Mouse (Mus musculus) regulatory T cell (primary cell): ENCODE data around the gene Smad9.
"Not testable (repeated sequence)": the region's sequence is repeated elsewhere in the genome, so short reads cannot be mapped to it uniquely, and the experiment has no call there.

Experiments
- in situ Hi-C: fragments of 300-600 bp; cut with MboI, MseI; formaldehyde crosslinking; loops from one replicate; pipeline ENCODE4 v1.15.1; 2025; ENCODE audit warnings: high pct_unique_total_duplicates

Gene Smad9

DNA sequence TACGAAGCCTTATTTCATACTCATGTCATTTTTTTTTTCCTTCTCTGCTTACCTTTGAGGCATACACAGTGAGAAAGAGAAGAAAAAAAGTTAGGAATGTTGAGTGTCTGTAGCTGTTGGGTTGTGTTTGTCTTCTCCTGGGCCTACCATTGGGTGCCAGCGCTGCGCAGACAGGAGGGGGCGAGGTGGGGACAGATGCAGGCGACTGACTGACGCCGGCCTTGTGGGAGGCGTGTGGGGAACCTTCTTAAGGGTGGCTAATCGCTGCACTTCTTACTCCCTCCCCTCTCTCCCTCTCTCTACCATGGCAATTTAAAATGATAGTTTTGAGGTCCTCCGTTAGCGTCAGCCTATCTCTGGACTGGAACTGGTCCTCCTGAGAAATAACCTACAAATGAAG is 676 bp downstream of the Smad9 start:
- in situ Hi-C loops, result loop anchor here (10.0 kb wide), 1 partner anchor 601 kb away; the partner anchor contains the start of gene Trpc4

DNA sequence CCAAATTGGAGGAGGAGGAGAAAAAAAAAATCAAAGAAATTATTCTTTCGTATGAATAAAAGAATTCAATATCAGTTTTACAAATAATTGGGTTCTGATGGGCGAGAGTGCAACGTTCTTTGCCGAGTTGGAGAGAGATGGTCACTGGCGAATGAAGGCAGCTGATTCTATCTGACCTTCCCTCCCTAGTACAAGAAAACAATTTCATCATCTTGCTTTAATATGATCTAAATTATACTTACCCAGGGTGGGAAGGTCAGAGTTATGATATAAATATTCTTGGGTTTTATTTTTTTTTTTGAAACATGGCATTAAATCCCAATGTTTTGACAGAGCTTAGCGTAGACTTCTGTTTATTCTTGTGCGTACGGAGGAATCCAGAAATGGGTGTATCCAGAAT is 2.1 kb downstream of the Smad9 start:
- in situ Hi-C loops, result loop anchor here (10.0 kb wide), 1 partner anchor 603 kb away; the partner anchor contains the start of gene Trpc4

DNA sequence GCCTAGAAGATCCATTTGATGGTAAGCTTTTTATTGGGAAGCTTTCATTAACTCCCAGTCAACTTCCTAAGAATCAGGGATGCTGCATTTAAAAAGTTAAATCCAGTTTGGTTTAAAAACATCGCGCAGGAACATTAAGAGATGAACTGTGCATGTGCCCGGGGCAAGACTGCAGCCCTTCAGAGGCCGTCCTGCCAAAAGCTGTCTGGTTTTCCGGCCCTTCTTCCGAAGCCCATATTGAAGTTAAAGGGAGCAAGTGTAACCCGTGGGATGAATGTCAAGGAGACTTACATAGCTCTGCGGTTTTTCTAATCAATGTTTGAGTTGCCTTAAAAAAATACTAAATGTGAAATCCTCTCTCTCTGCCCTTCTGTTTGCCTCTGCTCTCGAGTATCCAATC is 3.8 kb downstream of the Smad9 start:
- in situ Hi-C loops, result loop anchor here (10.0 kb wide), 1 partner anchor 604 kb away; the partner anchor contains the start of gene Trpc4

DNA sequence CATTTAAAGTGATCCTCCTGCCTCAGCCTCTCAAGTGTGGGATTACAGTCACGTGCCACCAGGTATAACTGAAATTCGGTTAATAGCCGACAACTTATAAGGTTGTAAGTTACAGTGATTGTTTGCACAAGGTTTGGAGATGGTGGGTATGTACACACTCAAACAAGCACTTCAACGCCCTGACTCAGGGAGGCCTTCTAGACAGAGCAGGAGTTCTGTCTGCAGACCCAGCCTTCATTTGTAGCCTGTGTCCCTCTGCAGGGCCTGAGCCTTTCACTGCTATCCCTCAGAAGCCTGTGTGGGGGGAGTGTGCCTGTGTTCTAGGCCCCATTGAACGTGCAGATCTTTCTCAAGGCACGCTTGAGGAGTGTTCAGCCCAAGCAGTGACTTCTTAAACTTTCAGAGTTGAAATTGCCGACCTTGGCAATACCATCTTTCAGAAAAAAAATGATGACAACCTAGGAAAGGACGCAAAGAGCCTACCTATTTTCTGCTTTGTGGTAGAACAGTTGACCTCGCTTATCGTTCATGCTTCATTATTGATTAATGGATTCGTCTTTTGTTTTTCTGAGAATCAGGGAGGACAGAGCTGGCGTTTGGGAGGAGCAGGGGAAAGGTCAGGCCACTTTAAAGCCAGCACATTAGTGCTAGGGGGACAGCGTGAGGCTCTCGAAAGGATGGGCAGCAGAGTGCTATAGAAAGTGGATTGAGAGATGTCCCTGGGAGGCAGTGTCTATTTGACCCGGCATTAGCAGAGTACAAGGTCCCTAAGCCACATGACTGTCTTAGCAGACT is 5.1 kb downstream of the Smad9 start:
- in situ Hi-C loops, result no loop called here

DNA sequence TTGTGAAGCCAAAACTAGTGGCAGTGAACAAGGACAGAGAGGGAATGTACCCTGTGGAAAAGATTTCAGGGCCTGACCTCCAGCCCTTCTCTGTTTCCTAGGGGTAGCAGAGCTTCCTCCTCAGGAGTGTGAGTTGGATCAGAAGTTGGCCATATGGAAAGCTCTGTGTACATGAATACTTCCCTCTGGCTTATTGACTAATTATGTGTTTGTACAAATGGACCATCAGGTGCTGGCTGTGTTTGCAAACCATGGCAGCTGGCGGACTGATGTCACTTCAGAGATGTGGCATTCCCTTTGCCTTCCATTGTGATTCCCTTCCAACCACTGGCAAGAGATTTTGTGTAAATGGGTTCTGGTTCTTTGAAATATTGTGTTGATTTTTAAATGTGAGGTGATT is 5.9 kb downstream of the Smad9 start:
- in situ Hi-C loops, result no loop called here

DNA sequence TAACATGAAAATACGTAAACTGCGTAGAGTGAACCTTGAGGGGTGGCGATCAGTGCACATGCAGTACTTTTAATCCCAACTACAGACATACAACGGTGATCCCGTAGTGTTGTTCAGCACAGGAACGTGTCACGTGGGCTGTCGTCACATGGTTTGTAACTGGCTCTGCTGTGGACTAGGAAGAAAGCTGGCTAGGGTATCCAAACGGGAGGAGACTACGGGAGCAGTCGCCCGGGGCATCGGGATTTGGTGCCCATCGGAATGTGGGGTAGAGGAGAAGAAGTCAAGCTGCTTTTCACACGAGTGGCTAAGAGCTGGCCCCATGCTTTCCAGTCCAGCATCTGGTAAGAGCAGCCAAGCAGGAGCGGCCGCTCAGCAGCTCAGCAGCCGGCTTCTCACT is 9.0 kb downstream of the Smad9 start:
- in situ Hi-C loops, result no loop called here

DNA sequence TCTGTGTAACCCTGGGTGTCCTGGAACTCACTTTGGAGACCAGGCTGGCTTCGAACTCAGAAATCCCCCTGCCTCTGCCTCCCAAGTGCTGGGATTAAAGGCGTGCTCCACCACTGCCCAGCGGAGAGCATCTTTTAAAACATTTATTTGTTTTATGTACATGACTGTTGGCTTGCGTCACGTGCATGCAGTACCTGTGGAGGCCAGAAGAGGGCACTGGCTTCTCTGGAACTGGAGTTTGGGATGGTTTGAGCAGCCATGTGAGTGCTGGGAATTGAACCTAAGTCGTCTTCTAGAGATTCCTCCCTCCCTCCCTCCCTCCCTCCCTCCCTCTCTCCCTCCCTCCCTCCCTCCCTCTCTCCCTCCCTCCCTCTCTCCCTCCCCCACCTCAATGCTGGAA is 10.1 kb downstream of the Smad9 start:
- in situ Hi-C loops, result not testable (repeated sequence)

DNA sequence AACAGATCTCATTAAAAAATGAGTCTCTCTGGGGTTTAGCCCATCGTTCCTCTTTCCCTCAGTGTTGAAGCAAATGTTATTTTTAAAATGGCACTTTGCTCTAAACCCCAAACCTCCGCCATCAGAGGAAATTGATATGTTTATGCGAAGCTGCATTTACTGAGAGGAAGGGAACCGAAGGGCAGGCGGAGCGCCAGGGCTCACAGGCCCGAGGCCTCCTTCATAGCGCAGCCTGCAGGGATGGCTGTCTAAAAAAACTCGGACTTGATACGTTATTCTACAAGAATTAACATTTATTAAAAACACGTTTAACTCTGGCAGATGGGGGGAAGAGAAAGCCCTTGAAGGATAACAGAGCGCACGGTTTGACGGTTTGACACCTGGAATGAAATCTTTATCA is 10.7 kb downstream of the Smad9 start:
- in situ Hi-C loops, result no loop called here

DNA sequence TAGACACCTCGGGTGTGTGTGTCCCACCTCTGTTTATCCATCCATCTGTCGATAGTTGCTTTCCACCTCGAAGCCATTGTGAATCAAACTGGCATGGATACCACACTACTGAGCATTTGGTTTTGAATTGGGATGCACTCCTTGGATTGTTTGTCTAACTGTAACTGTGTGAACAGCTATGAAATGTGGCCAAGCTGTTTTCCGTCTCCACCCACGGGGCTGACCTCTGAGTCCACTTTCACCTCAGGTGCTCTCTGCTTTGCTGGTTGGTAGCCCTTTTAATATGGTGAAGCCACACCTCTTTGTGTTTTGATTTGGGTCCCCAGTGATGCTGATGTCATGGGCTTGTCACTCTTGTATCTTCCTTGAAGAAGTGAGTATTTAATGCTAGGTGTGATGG is 11.4 kb downstream of the Smad9 start:
- in situ Hi-C loops, result no loop called here

DNA sequence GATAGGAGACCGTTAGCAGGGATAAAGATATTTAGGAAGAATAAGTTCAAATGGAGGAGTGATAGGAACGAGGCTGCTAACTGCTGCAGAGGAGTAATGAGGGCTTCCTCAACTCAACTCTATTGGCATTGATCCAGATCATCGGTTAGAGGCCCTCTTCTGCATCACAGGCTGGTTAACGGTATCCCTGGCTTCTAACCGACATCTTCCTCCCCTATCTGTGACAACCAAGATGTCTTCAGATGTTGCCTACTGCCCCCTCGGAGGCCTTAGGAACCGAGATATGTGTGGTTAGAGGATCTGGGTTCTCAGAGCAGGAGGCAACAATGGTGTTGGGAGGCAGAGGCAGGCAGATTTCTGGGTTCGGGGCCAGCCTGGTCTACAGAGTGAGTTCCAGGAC is 13.2 kb downstream of the Smad9 start:
- in situ Hi-C loops, result no loop called here

DNA sequence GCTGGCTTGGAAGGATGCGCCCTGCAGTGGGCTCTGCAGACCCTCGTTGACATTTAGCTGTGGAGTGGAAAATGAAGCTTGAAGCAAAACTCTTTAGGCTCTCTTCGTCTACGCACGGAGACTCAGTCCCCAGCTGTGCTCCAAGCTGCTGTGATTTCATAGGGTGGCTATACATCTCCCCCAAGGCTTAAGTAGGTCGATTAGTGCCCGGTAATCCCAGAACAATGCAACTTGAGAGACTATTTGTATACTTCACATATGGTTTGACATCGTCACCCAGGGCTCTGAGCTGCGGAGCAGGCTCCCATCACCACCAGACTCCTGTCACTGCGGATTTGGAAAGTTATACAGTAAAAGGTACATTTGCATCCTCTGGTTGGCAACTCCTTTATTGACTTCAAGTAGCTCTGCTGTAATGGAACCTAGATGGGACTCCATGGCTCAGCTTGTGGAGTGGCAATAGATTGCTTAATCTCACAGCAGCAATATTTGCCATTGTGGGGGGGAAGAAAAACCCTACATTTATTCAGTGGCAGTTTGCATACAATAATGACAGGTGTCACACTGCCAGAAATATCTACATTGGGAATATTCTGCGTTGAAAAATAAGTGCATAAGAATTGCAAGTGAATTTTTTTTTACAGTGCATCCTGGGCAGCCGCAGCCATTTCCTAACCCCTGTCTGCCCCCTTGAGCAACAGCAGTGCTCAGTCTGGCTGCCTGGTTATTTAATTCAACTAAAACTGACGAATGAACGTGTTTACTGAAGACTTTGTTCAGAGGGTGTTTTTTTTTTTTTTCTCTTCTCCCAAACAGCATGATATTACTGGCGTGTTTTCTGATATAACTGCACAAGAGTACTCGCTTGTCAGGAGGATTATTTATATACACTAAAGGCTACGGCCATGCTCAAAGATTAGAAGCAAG is 14.2 kb downstream of the Smad9 start:
- in situ Hi-C loops, result no loop called here

DNA sequence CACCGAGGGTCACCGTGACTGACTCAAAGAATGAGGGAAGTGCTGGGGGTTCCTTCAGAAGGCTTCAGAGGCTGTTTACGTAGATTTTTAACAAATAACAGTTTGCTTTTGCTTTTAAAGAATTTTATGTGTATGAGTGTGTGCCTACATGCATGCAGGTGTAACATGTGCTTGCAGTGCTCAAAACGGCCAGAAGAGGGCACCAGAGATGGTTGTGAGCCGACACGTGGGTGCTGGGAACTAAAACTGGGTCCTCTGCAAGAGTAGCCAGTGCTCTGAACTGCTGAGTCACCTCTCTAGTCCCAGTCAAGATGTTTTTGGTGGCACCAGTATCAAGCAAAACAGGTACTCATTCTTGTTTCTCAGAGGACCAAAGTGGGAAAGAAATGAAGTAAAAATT is 18.2 kb downstream of the Smad9 start:
- in situ Hi-C loops, result no loop called here

DNA sequence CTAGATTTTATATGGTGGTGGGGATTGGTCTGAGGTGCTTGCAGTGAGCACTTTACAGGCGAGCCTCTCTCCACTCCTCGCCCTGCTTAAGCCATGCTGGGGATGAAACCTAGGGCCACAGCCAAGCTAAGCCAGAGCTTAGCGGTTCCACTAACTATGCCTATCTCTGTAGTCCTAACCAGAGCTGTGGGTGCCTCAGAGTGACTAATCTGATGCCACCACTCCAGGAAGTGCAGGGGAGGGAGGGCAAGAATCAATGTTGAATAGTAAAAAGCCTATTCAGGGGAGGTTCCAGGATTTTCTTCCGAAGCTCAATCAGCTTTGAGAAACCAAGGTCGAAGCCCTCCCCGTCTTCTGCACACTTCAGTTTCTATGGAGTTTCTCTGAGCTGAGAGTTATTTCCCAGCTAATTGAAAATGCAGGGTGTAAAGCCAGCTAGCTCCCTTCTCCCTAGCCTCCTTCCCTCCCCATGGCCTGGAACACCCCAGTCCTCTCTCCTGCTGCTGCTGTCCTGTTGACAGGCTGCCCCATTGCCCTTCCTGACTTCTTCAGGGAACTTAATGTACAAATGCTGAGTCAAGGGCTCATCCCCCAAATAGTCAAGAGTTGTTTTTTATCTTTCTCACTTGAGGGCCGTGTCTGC is 20.7 kb downstream of the Smad9 start:
- in situ Hi-C loops, result no loop called here

DNA sequence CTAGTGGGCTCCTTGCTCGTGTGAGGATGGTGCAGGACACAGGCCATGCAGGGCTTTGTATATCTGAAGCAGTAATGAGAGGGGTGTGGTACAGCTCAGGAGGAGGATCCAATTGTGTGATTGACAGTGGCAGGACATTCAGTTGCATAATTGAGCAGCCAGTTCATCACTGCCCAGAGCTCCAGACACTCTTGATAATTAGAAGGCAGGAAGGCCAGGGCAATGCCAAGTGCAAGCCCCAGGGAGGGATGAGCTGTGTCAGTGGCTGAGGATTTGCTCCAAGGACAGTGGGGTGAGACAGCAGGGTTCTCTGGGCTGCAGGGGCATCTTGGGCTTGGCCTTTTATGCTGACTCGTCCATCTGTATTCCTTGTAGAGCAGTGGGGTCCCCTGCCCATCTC is 35.2 kb downstream of the Smad9 start:
- in situ Hi-C loops, result no loop called here

DNA sequence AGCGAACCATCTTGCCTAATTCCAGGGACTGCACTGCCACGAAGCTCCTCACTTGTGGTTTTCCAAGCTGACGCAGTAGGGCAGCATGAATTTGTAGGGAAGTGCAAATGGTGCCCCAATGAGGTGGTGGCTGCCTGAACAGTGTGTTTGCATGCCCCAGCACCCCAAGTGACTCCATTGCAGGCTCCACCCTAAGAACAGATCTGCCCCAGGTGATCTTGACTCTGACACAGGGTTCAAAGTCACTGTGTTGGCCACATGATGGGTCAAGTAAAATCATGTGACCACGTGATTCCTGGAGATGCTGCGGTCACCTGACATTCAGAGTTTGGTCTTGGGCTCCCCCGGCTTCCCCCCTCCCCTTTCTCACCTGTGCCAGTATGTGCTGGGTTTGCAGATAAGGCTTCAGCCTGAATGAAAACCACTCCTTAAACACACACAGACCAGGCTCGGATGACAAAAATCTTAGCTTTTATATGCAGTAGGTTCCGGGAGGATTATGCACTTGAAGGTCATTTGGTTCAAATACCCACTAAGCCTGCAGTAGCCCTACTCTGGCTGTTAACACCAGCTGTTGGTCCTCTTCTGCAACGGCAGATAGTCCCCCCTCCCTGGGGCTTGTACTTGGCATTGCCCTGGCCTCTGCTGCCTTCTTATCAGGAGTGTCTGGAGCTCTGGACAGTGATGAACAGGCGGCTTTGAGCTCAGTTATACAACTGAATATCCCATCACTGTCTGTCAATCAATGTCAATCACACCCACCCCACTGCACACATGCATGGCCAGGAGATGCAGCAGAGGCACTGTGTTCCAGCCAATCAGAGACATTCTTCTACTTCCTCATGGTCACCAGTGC is 36.7 kb downstream of the Smad9 start:
- in situ Hi-C loops, result no loop called here

DNA sequence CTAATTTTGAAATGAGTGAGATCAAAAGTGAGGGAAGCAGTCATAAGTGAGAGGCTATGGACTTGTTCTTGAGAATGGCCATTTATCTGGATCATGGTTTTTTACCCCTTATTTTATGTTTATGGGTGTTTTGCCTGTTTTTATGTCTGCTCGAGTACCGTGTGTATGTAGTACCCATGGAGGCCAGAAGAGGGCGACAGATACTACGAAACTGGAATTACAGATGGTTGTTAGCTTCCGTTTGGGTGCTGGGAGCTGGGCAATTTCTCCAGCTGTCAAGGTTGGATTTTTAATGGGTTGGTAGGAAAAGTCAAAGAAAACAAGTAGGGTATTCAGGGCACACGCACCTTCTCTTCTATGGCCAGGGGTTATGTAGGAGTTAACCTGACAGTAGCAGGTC is 38.4 kb downstream of the Smad9 start:
- in situ Hi-C loops, result no loop called here

DNA sequence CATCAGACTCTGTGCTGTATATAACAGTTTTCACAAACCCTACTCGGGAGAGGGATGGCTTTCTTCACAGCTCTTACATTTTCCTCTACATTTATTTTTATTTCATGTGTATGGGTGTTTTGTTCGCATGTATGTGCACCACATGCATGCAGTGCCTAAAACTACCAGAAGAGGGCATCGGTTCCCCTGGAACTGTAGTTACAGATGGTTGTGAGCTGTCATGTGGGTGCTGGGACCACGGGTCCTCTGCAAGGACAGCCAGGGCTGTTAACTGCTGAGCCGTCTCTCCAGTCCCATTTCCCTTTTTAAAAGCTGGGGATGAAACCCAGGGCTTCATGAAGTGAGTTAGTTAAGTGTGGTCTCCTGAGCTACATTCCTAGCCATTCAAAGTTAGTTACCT is 40.0 kb downstream of the Smad9 start:
- in situ Hi-C loops, result no loop called here

DNA sequence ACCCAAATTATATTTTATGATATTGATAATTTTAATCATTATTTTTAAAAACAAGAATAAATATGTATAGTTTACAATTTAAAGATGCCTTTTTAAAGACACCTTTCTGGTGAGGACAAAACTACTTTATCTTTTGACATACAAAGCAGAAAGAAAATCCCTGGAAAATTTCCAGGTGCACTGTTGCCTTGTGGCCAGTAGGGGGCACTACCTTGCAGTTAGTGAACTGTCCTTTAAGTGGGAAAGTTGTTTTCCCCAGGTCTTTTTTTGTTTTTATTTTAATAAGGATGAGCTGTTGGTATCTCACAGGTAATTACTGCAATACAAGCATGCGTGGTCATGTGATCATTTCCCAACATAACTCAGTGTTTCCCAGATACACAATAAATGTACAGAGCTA is 40.4 kb downstream of the Smad9 start:
- in situ Hi-C loops, result no loop called here

DNA sequence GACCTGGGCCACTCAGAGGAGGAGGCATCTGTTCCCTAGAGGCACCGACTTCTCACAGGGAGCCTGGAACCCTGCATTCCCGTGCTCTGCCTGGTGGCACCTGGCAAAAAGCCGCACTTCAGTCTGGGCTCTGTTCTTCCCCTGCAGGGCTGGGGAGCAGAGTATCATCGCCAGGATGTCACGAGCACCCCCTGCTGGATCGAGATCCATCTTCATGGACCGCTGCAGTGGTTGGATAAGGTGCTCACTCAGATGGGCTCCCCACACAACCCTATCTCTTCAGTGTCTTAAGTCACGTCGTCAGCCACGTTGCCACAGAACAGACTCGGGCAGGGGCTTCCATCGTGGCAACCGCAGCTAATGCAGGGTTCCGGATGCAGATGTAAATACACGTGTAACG is 41.8 kb downstream of the Smad9 start:
- in situ Hi-C loops, result no loop called here

DNA sequence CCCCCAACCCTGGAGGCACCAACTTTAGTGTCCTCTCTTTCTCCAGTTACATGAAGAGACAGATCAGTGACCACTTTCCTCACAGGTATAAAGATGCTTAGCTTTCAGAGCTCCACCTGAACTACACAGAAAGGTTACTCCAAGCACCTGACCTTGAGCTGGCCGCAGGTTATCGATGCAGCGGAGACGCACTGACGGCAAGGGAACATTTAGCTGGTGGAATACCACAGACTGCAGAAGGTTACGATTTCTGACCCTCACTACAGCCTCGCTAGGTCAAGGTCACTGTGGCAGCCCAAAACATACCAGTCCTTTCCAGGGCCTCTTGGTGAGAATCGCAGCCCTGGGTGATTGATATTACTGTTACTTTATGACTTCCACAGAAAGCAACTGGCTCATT is 48.3 kb downstream of the Smad9 start:
- in situ Hi-C loops, result no loop called here

DNA sequence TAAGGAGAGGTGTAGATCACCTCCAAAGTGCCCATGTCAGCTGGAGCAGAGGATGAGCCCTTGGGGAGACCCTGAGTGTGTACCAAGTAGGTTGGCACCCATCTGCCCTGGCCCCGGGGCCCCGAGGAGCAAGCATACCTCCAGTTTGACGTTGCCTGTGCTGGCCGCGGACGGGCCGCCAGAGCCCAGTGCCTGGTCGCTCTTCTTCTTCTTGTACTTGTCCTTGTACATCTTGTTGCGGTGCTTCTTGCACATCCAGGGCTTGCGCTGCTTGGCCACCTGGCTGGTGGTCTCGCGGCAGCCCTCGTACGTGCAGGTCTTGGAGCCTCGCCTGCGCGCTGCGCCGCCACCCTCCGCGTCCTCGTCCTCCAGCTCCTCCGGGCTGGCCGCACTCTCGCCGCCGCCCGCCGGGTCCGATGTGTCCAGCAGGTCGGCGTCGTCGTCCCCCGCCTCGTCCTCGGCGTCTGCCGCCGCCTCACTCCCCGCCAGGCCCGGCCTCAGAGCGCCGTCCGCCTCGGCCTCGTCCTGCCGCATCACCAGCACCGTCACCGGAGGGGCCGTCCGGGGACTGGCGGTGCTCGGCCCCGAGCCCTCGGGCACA is 51.8 kb downstream of the Smad9 start:
- in situ Hi-C loops, result no loop called here
